Mouse (Mus musculus) CH12.LX (cell line): ENCODE data around the gene Mis18a.

Experiments used
- ELF1 ChIP-seq: IDR thresholded peaks from 2 replicates; pipeline ENCODE4 v1.6.1; 2014; ENCODE audit warnings: low read depth, mild to moderate bottlenecking, inconsistent platforms, low read length, improper control_type of control experiment
- EP300 ChIP-seq: IDR thresholded peaks from 2 replicates; pipeline ENCODE4 v1.6.1; 2011; ENCODE audit warnings: low read length, improper control_type of control experiment
- MAFK ChIP-seq: IDR thresholded peaks from 2 replicates; pipeline ENCODE4 v1.6.1; 2011; ENCODE audit warnings: low read length, improper control_type of control experiment; ENCODE audit not compliant: insufficient replicate concordance

DNA sequence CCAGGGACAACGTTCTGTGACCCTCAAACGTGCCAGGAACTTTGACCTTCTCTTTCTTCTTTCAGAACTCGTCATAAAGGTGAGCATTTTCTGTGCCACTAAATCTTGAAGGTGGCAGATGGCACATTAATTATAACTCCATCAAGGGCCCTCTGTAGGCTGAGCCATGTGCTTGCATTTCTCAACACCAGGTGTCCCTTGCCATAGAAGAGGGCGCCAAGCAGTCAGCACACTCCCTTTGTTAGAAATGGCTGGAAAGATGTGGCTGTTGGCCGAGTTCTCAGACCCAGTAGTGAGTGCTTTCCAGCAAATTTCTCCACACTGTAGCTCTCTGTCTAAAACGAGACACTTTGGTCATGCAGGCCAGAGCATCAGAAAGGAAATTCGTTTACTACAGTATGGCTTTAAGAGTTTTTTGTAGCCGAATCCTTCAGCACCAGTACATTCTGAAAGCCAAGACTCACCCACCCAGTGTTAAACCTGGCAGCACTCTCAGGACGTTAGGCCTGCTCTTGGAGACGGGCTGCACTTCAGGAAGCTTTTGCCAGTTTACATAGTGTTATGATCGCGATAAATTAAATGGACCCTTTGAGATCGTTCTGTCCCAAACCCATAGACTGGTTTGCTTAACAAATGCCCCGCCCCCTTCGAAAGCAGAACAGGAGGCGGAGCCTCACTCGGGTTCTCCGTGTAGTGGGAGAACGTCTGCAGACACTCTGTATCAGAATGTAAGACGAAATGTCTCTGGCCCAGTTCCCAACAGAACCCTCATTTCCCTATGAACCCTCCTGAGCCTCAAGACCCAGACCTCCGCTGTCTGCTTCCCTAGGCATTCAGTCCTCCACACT lies 53.5 kb downstream of the Mis18a start:
- no peak for TF ChIP-seq MAFK
- TF ChIP-seq EP300, result no peak
- no peak for TF ChIP-seq ELF1
